Mouse (Mus musculus): ENCODE results near the gene Sidt1. TPM values are rescaled to one million over a fixed set of nuclear protein-coding genes. Genes with fewer than 3 reads are reported as not detected.

Gene Sidt1
- total and polyA plus RNA-seq, 2 experiments from 2014 or later: 18.6 to 30.4 TPM

DNA sequence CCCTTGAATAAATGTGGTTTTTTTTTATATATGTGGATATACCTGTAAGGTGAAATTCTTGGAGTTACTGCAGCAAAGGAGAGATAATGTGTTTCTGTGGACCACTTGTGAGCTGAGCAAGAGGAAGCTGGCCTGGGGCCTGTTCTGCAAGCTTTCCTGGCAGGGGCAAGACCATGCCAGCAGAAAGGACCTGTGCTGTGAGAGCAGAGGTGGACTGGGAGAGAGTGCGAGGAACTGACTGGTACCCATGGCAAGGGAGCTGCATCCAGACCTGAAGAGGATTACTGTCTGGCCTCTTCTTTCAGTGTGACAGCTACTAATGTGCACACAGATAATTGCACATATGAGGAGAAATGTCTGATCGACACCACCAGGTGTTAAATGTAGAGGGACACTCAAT is 142.0 kb downstream of the Sidt1 start:
- Histone ChIP-seq H3K36me3 (ENCODE audit: insufficient read depth, low read length) (0 out of 2 replicates have a peak, but pooled peaks cover 2% of the 10 kb centered on the region), H3K27ac (ENCODE audit: low read depth, low read length) (no peak overlapping the region), H3K27me3 (ENCODE audit: insufficient read depth, low read length) (no peaks in the 10 kb centered on the region), H3K4me1 (ENCODE audit: insufficient read depth, low read length) (no peaks in the 10 kb centered on the region), H3K4me3 (ENCODE audit: low read depth, low read length) (no peak overlapping the region), H3K4me2 (ENCODE audit: low read depth, low read length, poor library complexity, severe bottlenecking) (no peak overlapping the region), H3K9me3 (ENCODE audit: low read length) (no peaks in the 10 kb centered on the region), H3K9ac (replicated peaks; ENCODE audit: low read length, poor library complexity, severe bottlenecking) (no peak overlapping the region)
- DNase-seq (ENCODE audit: low spot score) (no peak), ATAC-seq (ENCODE audit: low FRiP score) (no peak)
- TF ChIP-seq CTCF (IDR thresholded peaks at IDR 0.05): no peak
- WGBS: 93% methylated on average over 2 of the region's 2 CpGs

Other genes with a start within 250 kb of the Sidt1 start
- 193 and 218 TPM in 2 replicates for gene Atp6v1a, start 193.5 kb downstream of the Sidt1 start, total RNA-seq (2014; rRNA removed)
- gene Atp6v1a, start 193.5 kb downstream of the Sidt1 start, polyA plus RNA-seq (2015; fragmentation: Nextera tagmentation; extraction: Ambion mirVana): 194 and 204 TPM in 2 replicates
- gene Naa50, start 193.4 kb downstream of the Sidt1 start, total RNA-seq (2014; rRNA removed): 15.3 and 22.1 TPM in 2 replicates
- 44.7 and 50.4 TPM in 2 replicates for gene Naa50, start 193.4 kb downstream of the Sidt1 start, polyA plus RNA-seq (2015; fragmentation: Nextera tagmentation; extraction: Ambion mirVana)
- 12.0 and 14.1 TPM in 2 replicates for gene Usf3, start 159.9 kb downstream of the Sidt1 start, total RNA-seq (2014; rRNA removed)
- gene Usf3, start 159.9 kb downstream of the Sidt1 start, polyA plus RNA-seq (2015; fragmentation: Nextera tagmentation; extraction: Ambion mirVana): 1.4 and 1.5 TPM in 2 replicates
- gene Spice1, start 13.9 kb upstream of the Sidt1 start, total RNA-seq (2014; rRNA removed): 14.0 and 16.4 TPM in 2 replicates
- 9.1 and 10.9 TPM in 2 replicates for gene Spice1, start 13.9 kb upstream of the Sidt1 start, polyA plus RNA-seq (2015; fragmentation: Nextera tagmentation; extraction: Ambion mirVana)
- gene Cfap44, start 61.6 kb upstream of the Sidt1 start, total RNA-seq (2014; rRNA removed): 3.8 and 11.4 TPM in 2 replicates
- gene Cfap44, start 61.6 kb upstream of the Sidt1 start, polyA plus RNA-seq (2015; fragmentation: Nextera tagmentation; extraction: Ambion mirVana): 3.0 and 3.7 TPM in 2 replicates
- gene Boc, start 225.7 kb upstream of the Sidt1 start, total RNA-seq (2014; rRNA removed): 13.5 and 24.9 TPM in 2 replicates
- gene Boc, start 225.7 kb upstream of the Sidt1 start, polyA plus RNA-seq (2015; fragmentation: Nextera tagmentation; extraction: Ambion mirVana): 2.7 and 3.9 TPM in 2 replicates